Mouse (Mus musculus): ENCODE measurements at regions not wholly inside any gene's neighbourhood (a gene's known extent, or its start where the extent isn't known, plus 50 kb on each side); places are given as distances from the start of the nearest gene placed in this dataset.

DNA sequence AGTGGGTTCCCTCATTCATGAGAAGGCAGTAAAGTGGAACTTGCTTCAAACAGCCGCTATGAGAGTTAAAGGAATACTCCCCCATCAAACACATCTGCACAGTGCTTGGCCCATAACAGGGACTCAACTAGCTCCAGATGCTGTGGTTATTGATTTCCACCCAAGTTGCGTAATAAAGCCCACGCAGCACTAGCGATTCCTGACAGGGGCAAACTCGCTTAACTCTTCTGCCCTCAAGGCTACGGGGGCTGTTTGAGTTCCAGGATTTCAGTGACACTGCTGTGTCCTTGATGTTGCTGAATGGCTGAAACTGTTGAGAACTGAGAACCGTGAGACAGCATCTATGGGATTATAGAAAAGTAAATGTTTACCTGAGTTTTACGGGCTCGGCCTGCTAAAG lies 50.9 kb upstream of the Neo1 start:
- no peaks in the 10 kb centered on the region for H3K36me3 ChIP-seq (replicated peaks; ENCODE audit: control insufficient read depth, insufficient read depth, low read depth, low read length)
- H3K9ac ChIP-seq (replicated peaks; ENCODE audit: low read length): no peak overlapping the region
- ATAC-seq (replicated peaks; ENCODE audit: insufficient number of reproducible peaks, low FRiP score, low TSS enrichment, low read depth) (no peak), DNase-seq (ENCODE audit: low spot score) (peak; percentile 31)
- H3K9me3 ChIP-seq (replicated peaks; ENCODE audit: control insufficient read depth, low read length): no peaks in the 10 kb centered on the region
- 67% methylated on average over 9 of the region's 9 CpGs for WGBS
- H3K27ac ChIP-seq (replicated peaks; ENCODE audit: low read depth, low read length): no peak overlapping the region
- H3K4me3 ChIP-seq (ENCODE audit: low read depth, low read length): no peak overlapping the region
- no peaks in the 10 kb centered on the region for H3K27me3 ChIP-seq (ENCODE audit: control insufficient read depth, insufficient read depth, low read length)
- no peaks in the 10 kb centered on the region for H3K4me1 ChIP-seq (ENCODE audit: control insufficient read depth, insufficient read depth, low read length)
- H3K4me2 ChIP-seq (ENCODE audit: low read depth, low read length): no peak overlapping the region

DNA sequence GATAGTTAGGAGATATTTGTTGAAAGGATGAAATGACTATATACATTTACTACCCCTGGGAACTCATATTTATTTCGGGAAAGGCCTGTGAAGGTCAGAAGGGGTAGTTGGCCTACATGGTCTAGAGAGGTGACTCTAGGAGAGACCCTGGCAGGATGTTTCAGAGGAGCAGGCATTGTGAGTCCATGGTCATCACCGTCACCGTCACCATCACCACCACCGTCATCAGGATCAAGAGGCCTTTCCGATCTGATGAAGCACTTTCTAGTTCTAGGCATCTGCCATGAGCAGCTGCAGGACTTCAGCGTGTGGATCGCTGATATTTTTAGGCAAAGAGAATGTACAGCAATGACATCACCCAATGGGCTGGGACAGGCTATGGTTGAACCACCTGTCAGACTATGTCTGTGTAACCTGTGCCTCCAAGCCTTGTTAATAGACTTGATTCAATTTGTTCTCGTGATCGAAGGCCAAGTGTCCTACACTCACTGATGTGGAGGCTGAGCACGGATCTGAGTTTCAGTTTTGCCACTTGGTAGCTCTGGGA lies 50.4 kb upstream of the Neo1 start:
- 89% methylated on average over 10 of the region's 10 CpGs for WGBS
- no peaks in the 10 kb centered on the region for H3K27me3 ChIP-seq (ENCODE audit: control insufficient read depth, insufficient read depth, low read length)
- H3K27ac ChIP-seq (replicated peaks; ENCODE audit: low read depth, low read length): no peak overlapping the region
- ATAC-seq (replicated peaks; ENCODE audit: insufficient number of reproducible peaks, low FRiP score, low TSS enrichment, low read depth) (no peak), DNase-seq (ENCODE audit: low spot score) (no peak)
- no peaks in the 10 kb centered on the region for H3K36me3 ChIP-seq (replicated peaks; ENCODE audit: control insufficient read depth, insufficient read depth, low read depth, low read length)
- H3K4me2 ChIP-seq (ENCODE audit: low read depth, low read length): no peak overlapping the region
- no peak overlapping the region for H3K9ac ChIP-seq (replicated peaks; ENCODE audit: low read length)
- no peaks in the 10 kb centered on the region for H3K4me1 ChIP-seq (ENCODE audit: control insufficient read depth, insufficient read depth, low read length)
- H3K9me3 ChIP-seq (replicated peaks; ENCODE audit: control insufficient read depth, low read length): no peaks in the 10 kb centered on the region
- H3K4me3 ChIP-seq (ENCODE audit: low read depth, low read length): no peak overlapping the region
